Mouse (Mus musculus): ENCODE results near the gene Kif23. TPM values are rescaled to one million over a fixed set of nuclear protein-coding genes. Genes with fewer than 3 reads are reported as not detected.

Gene Kif23
- polyA plus RNA-seq, 1 experiment: 90.6 TPM

DNA sequence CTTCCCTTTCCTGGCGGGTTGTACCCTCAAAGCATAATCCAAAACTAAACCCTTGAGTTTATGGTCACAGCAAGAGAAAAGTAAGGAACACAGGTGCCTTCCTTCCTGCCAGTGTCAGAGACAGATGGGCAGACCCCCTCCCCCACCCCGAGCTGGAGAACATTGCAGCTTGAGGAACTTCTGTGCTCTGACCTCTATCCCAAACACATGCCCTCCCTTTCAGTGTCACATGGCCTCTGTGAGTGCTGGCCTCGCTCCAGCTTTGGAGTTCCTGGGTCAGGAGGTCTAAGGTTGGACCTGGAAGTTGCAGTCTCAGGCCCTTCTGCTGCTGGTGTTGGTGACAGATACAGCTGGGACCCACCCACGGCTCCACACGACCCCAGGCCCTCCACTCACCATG lies 14.2 kb upstream of the Kif23 start:
- Histone ChIP-seq H3K4me1 (ENCODE audit: control insufficient read depth, insufficient read depth, low read length) (peaks cover 17% of the 10 kb centered on the region), H3K4me3 (replicated peaks; ENCODE audit: control insufficient read depth, low read depth, low read length) (no peak overlapping the region), H3K27ac (ENCODE audit: control insufficient read depth, insufficient read depth, low read depth, low read length, poor library complexity) (peak overlapping the region; percentile 43)
- WGBS: 17% methylated on average over 5 of the region's 5 CpGs
- TF ChIP-seq POLR2A (IDR thresholded peaks at IDR 0.05; ENCODE audit: borderline replicate concordance, control insufficient read depth, low read depth, low read length) (no peak), CTCF (IDR thresholded peaks at IDR 0.05; ENCODE audit: control insufficient read depth, insufficient read depth, low read length) (no peak)

DNA sequence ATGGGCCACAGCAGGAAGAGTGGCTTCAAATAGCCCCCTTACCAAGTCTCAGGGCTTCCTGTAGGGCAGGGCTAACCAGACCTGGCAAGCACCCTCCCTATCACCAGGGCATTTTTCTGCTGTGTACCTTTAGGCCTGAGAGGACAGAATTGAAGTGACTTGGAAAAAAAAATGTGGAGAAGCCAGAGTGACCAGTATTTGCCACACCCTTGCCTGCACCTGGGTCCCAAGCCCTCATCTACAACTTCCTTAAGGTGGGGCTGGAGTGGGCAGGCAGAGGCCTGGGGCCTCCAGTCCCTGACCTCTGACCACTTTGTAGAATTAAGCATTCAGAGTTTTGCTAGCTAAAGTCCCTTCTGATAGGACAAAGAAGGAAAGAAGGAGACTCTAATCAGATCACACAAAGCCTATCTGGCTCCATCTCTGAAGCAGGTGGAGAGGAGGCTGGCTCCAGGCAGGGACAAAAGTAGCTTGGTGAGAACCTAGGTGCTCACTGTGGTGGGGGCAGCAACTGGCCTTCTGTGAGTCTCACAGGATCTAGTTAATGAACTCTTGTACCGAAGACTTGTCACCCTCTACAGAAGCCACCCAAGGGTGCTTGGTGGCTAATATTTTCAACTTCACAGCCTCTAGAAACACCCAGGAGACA lies 13.5 kb upstream of the Kif23 start:
- H3K4me1 ChIP-seq (ENCODE audit: control insufficient read depth, insufficient read depth, low read length): peaks cover 17% of the 10 kb centered on the region
- peak overlapping the region; percentile 43 for H3K27ac ChIP-seq (ENCODE audit: control insufficient read depth, insufficient read depth, low read depth, low read length, poor library complexity)
- TF ChIP-seq POLR2A (IDR thresholded peaks at IDR 0.05; ENCODE audit: borderline replicate concordance, control insufficient read depth, low read depth, low read length) (no peak), CTCF (IDR thresholded peaks at IDR 0.05; ENCODE audit: control insufficient read depth, insufficient read depth, low read length) (no peak)
- no peak overlapping the region for H3K4me3 ChIP-seq (replicated peaks; ENCODE audit: control insufficient read depth, low read depth, low read length)
- WGBS: 22% methylated on average over 1 of the region's 1 CpGs

DNA sequence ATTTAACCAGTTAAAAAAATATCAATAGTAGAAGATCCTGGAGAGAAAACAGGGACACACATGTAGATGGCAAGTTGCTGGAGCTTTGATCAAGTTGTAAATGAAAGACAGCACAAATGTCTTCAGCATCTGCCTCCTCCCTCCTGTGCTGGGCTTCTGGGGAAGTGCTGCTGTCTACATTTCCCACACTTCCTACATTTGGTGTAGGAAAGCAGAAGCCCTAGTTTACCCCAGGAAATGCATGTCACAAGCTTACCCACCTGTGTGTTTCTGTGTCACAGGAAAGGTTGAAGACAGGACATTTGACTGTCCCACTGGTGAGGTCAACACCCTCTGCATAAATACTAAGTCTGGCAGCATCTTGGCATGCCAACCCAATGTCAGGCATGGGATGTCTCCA lies 8.1 kb upstream of the Kif23 start:
- peak overlapping the region; percentile 72; the same call in 1 of the 2 replicates for H3K27ac ChIP-seq (ENCODE audit: control insufficient read depth, insufficient read depth, low read depth, low read length, poor library complexity)
- H3K4me3 ChIP-seq (replicated peaks; ENCODE audit: control insufficient read depth, low read depth, low read length): no peak overlapping the region
- no peak for TF ChIP-seq CTCF (IDR thresholded peaks at IDR 0.05; ENCODE audit: control insufficient read depth, insufficient read depth, low read length)
- no peak for TF ChIP-seq POLR2A (IDR thresholded peaks at IDR 0.05; ENCODE audit: borderline replicate concordance, control insufficient read depth, low read depth, low read length)
- H3K4me1 ChIP-seq (ENCODE audit: control insufficient read depth, insufficient read depth, low read length): peaks cover 5% of the 10 kb centered on the region; the same call in 1 of the 2 replicates

GRCm38 (mm10) chr9:61952241-61952640 lies 5.7 kb upstream of the Kif23 start:
- TF ChIP-seq POLR2A (IDR thresholded peaks at IDR 0.05; ENCODE audit: borderline replicate concordance, control insufficient read depth, low read depth, low read length) (no peak), CTCF (IDR thresholded peaks at IDR 0.05; ENCODE audit: control insufficient read depth, insufficient read depth, low read length) (no peak)
- Histone ChIP-seq H3K4me1 (ENCODE audit: control insufficient read depth, insufficient read depth, low read length) (peaks cover 4% of the 10 kb centered on the region; the same call in 1 of the 2 replicates), H3K4me3 (replicated peaks; ENCODE audit: control insufficient read depth, low read depth, low read length) (no peak overlapping the region), H3K27ac (ENCODE audit: control insufficient read depth, insufficient read depth, low read depth, low read length, poor library complexity) (no peak overlapping the region)
- 79% methylated on average over 7 of the region's 7 CpGs for WGBS

DNA sequence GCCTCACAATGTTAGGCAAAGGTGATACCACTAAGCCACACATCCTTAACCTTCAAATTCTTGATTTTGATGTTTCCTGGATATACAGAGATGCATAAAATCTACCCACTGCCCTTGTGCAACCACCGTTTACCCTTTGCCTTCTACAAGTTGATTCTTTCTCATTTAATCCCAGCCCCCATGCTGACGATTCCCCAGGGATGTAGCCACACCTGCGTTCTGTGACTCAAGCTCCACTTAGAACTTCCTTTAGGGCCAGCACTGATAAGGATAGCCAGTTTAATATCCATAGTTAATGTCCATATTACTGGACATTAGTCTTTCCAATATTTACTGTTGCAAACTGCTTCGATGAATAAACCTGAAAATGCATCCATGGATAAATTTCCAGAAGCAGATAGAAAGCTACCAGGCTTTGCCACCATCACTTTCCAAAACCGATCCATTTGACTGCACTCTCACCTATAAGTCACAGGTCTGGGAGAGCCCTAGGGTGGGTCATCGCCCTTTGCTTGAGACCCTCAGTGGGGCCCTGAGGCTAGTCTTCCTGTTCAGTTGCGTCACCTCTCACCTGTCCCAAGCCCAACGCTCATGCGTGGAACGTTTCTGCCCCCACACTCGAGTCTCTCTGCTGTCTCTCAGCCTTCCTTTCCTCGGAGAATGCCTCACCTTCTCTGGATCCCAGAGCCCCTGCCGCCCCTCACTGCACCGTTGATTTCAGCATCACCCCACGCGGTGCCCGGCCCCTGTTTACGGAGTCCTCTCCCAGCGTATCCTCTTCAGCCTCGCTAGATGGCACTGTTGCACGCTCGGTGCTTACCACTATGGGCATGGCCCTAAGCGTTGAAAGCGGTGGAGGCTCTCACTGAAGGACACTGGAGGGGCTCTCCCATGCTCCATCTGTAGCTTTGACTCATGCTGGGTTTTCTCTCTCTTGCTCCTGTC lies 1.1 kb upstream of the Kif23 start:
- peak overlapping the region; percentile 51 for H3K4me3 ChIP-seq (replicated peaks; ENCODE audit: control insufficient read depth, low read depth, low read length)
- 5% methylated on average over 24 of the region's 24 CpGs for WGBS
- no peak overlapping the region for H3K27ac ChIP-seq (ENCODE audit: control insufficient read depth, insufficient read depth, low read depth, low read length, poor library complexity)
- H3K4me1 ChIP-seq (ENCODE audit: control insufficient read depth, insufficient read depth, low read length): no peaks in the 10 kb centered on the region
- TF ChIP-seq POLR2A (IDR thresholded peaks at IDR 0.05; ENCODE audit: borderline replicate concordance, control insufficient read depth, low read depth, low read length): no peak
- peak; percentile 100 for TF ChIP-seq CTCF (IDR thresholded peaks at IDR 0.05; ENCODE audit: control insufficient read depth, insufficient read depth, low read length)

DNA sequence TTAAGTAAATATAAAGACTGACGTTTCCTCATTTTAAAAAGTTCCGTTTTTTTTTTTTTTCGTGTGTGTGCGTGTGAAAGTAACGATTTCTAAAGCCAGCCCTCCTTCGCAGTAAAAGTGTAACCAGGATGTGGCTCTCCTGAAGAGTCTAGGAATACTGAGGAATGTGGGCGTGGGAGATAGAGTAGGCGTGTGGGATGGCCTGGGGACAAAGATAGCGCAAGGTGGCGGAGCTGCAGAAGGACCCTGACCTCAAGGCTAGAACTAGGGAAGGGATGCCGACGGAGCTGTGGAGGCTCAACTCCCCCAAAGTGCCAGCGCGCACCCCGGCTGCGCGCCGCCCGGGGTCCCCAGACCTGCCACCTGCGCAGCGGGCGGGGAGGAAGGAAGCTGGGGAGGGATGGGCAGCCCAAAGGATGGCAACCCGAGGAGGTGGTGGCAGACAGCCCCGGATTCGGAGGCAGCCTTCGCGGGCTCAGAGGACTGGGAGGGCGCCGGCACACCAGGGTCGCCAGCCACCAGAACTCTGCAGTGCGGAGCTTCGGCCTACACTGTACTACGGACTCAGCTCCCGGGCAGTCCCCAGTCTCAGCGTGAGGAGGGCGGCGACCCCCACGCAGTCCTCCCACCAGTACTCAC lies 482 bp downstream of the Kif23 start:
- Histone ChIP-seq H3K4me3 (replicated peaks; ENCODE audit: control insufficient read depth, low read depth, low read length) (peak overlapping the region; percentile 82), H3K27ac (ENCODE audit: control insufficient read depth, insufficient read depth, low read depth, low read length, poor library complexity) (peak overlapping the region; percentile 78), H3K4me1 (ENCODE audit: control insufficient read depth, insufficient read depth, low read length) (no peaks in the 10 kb centered on the region)
- WGBS: under 1% methylated on average over 38 of the region's 38 CpGs
- no peak for TF ChIP-seq CTCF (IDR thresholded peaks at IDR 0.05; ENCODE audit: control insufficient read depth, insufficient read depth, low read length)
- peak; percentile 45; the same call in 1 of the 2 replicates for TF ChIP-seq POLR2A (IDR thresholded peaks at IDR 0.05; ENCODE audit: borderline replicate concordance, control insufficient read depth, low read depth, low read length)

- no peaks in the 10 kb centered on the region for H3K4me1 ChIP-seq (ENCODE audit: control insufficient read depth, insufficient read depth, low read length)
- no peak overlapping the region for H3K27ac ChIP-seq (ENCODE audit: control insufficient read depth, insufficient read depth, low read depth, low read length, poor library complexity)
- 68% methylated on average over 3 of the region's 3 CpGs for WGBS
- H3K4me3 ChIP-seq (replicated peaks; ENCODE audit: control insufficient read depth, low read depth, low read length): no peak overlapping the region
- no peak for TF ChIP-seq POLR2A (IDR thresholded peaks at IDR 0.05; ENCODE audit: borderline replicate concordance, control insufficient read depth, low read depth, low read length)
- TF ChIP-seq CTCF (IDR thresholded peaks at IDR 0.05; ENCODE audit: control insufficient read depth, insufficient read depth, low read length): no peak
Measured at GRCm38 (mm10) chr9:61941054-61941453, 5.5 kb downstream of the Kif23 start.

DNA sequence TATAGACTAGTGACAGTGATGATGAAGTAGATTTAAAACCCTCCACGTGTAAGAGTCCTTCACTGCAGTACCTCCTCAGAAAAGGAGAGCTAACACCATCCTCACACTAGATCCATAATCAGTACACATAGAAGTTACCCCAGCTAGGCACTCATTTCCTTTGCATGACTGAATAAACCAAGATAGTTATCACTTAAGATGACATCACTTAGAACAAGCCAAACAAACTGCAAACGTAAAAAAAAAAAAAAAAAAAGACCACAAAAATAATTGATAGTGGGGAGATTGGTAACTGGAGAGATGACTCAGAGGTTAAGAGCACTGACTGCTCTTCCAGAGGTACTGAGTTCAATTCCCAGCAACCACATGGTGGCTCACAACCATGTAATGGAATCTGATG lies 13.2 kb downstream of the Kif23 start:
- WGBS: 53% methylated on average over 2 of the region's 2 CpGs
- TF ChIP-seq CTCF (IDR thresholded peaks at IDR 0.05; ENCODE audit: control insufficient read depth, insufficient read depth, low read length) (no peak), POLR2A (IDR thresholded peaks at IDR 0.05; ENCODE audit: borderline replicate concordance, control insufficient read depth, low read depth, low read length) (no peak)
- H3K27ac ChIP-seq (ENCODE audit: control insufficient read depth, insufficient read depth, low read depth, low read length, poor library complexity): no peak overlapping the region
- no peaks in the 10 kb centered on the region; the same call in 1 of the 2 replicates for H3K4me1 ChIP-seq (ENCODE audit: control insufficient read depth, insufficient read depth, low read length)
- no peak overlapping the region for H3K4me3 ChIP-seq (replicated peaks; ENCODE audit: control insufficient read depth, low read depth, low read length)

Data from bone marrow, adult 2 months (tissue).